Mouse (Mus musculus): ENCODE data around the gene Adi1. TPM values are rescaled to one million over a fixed set of nuclear protein-coding genes. Genes with fewer than 3 reads are reported as not detected.

Gene Adi1
- polyA plus RNA-seq, 1 experiment from 2014 or later, result 37.8 TPM

- H3K27ac ChIP-seq (replicated peaks), result no peak overlapping the region
- no peaks in the 10 kb centered on the region for H3K27me3 ChIP-seq
- WGBS, result 85% methylated on average over 5 of the region's 5 CpGs
- peaks cover 22% of the 10 kb centered on the region for H3K36me3 ChIP-seq
- H3K4me1 ChIP-seq, result peaks cover 12% of the 10 kb centered on the region
- H3K9me3 ChIP-seq, result no peaks in the 10 kb centered on the region
- no peak overlapping the region for H3K4me3 ChIP-seq
- no peak for ATAC-seq (ENCODE audit: low FRiP score, low read depth)
- H3K9ac ChIP-seq (replicated peaks), result no peak overlapping the region
- no peak overlapping the region for H3K4me2 ChIP-seq (replicated peaks)
These were observed 24.1 kb downstream of the Adi1 start for GRCm38 (mm10) chr12:28699086-28699485.

GRCm38 (mm10) chr12:28699656-28700055 lies 24.6 kb downstream of the Adi1 start:
- Histone ChIP-seq H3K4me2 (replicated peaks) (no peak overlapping the region), H3K9ac (replicated peaks) (no peak overlapping the region; the same call in 1 of the 2 replicates), H3K4me1 (peaks cover 17% of the 10 kb centered on the region), H3K4me3 (no peak overlapping the region), H3K27ac (replicated peaks) (peak overlapping the region; percentile 84), H3K9me3 (no peaks in the 10 kb centered on the region), H3K36me3 (peaks cover 20% of the 10 kb centered on the region), H3K27me3 (0 out of 2 replicates have a peak, but pooled peaks cover under 1% of the 10 kb centered on the region)
- peak; percentile 48; the same call in 1 of the 2 replicates for ATAC-seq (ENCODE audit: low FRiP score, low read depth)
- WGBS, result 9% methylated on average over 6 of the region's 6 CpGs

- peak overlapping the region; percentile 84 for H3K27ac ChIP-seq (replicated peaks)
- no peak overlapping the region for H3K4me2 ChIP-seq (replicated peaks)
- WGBS, result 37% methylated on average over 3 of the region's 3 CpGs
- no peak overlapping the region for H3K4me3 ChIP-seq
- H3K4me1 ChIP-seq, result peaks cover 21% of the 10 kb centered on the region
- H3K36me3 ChIP-seq, result peaks cover 16% of the 10 kb centered on the region
- no peaks in the 10 kb centered on the region for H3K9me3 ChIP-seq
- peak overlapping the region; percentile 31; the same call in 1 of the 2 replicates for H3K9ac ChIP-seq (replicated peaks)
- 0 out of 2 replicates have a peak, but pooled peaks cover 3% of the 10 kb centered on the region for H3K27me3 ChIP-seq
- ATAC-seq (ENCODE audit: low FRiP score, low read depth), result peak; percentile 64
These were observed 25.1 kb downstream of the Adi1 start for GRCm38 (mm10) chr12:28700101-28700511.

- WGBS, result 84% methylated on average over 19 of the region's 19 CpGs
- H3K4me3 ChIP-seq, result no peak overlapping the region
- peak overlapping the region; percentile 31; the same call in 1 of the 2 replicates for H3K9ac ChIP-seq (replicated peaks)
- ATAC-seq (ENCODE audit: low FRiP score, low read depth), result peak; percentile 20; the same call in 1 of the 2 replicates
- no peak overlapping the region for H3K4me2 ChIP-seq (replicated peaks)
- H3K27me3 ChIP-seq, result 0 out of 2 replicates have a peak, but pooled peaks cover 3% of the 10 kb centered on the region
- H3K4me1 ChIP-seq, result peaks cover 21% of the 10 kb centered on the region
- H3K36me3 ChIP-seq, result peaks cover 14% of the 10 kb centered on the region
- H3K27ac ChIP-seq (replicated peaks), result peak overlapping the region; percentile 84; the same call in 1 of the 2 replicates
- H3K9me3 ChIP-seq, result no peaks in the 10 kb centered on the region
These were observed 25.6 kb downstream of the Adi1 start for GRCm38 (mm10) chr12:28700561-28701025.

GRCm38 (mm10) chr12:28701302-28701701 lies 26.3 kb downstream of the Adi1 start:
- Histone ChIP-seq H3K4me3 (no peak overlapping the region), H3K27me3 (0 out of 2 replicates have a peak, but pooled peaks cover 3% of the 10 kb centered on the region), H3K9ac (replicated peaks) (no peak overlapping the region), H3K4me1 (peaks cover 21% of the 10 kb centered on the region), H3K36me3 (peaks cover 11% of the 10 kb centered on the region), H3K27ac (replicated peaks) (no peak overlapping the region), H3K4me2 (replicated peaks) (no peak overlapping the region), H3K9me3 (no peaks in the 10 kb centered on the region)
- WGBS, result 89% methylated on average over 11 of the region's 11 CpGs
- no peak for ATAC-seq (ENCODE audit: low FRiP score, low read depth)

- 0 out of 2 replicates have a peak overlapping the region, but pooled peaks have one; percentile 0 for H3K27ac ChIP-seq (replicated peaks)
- no peaks in the 10 kb centered on the region for H3K9me3 ChIP-seq
- H3K4me1 ChIP-seq, result peaks cover 21% of the 10 kb centered on the region
- 0 out of 2 replicates have a peak, but pooled peaks cover 3% of the 10 kb centered on the region for H3K27me3 ChIP-seq
- ATAC-seq (ENCODE audit: low FRiP score, low read depth), result no peak
- WGBS, result 3% methylated on average over 12 of the region's 12 CpGs
- H3K4me3 ChIP-seq, result no peak overlapping the region
- no peak overlapping the region for H3K4me2 ChIP-seq (replicated peaks)
- peaks cover 8% of the 10 kb centered on the region for H3K36me3 ChIP-seq
- no peak overlapping the region for H3K9ac ChIP-seq (replicated peaks)
These were observed 29.4 kb downstream of the Adi1 start for GRCm38 (mm10) chr12:28704381-28704780.

GRCm38 (mm10) chr12:28705204-28705603 lies 30.2 kb downstream of the Adi1 start:
- no peak overlapping the region for H3K4me3 ChIP-seq
- H3K27me3 ChIP-seq, result 0 out of 2 replicates have a peak, but pooled peaks cover 3% of the 10 kb centered on the region
- no peaks in the 10 kb centered on the region for H3K9me3 ChIP-seq
- H3K4me2 ChIP-seq (replicated peaks), result no peak overlapping the region
- no peak for ATAC-seq (ENCODE audit: low FRiP score, low read depth)
- H3K36me3 ChIP-seq, result peaks cover 17% of the 10 kb centered on the region
- H3K4me1 ChIP-seq, result peaks cover 17% of the 10 kb centered on the region
- 89% methylated on average over 6 of the region's 6 CpGs for WGBS
- no peak overlapping the region for H3K27ac ChIP-seq (replicated peaks)
- no peak overlapping the region for H3K9ac ChIP-seq (replicated peaks)

GRCm38 (mm10) chr12:28708154-28708553 lies 33.1 kb downstream of the Adi1 start:
- 0 out of 2 replicates have a peak, but pooled peaks cover 3% of the 10 kb centered on the region for H3K27me3 ChIP-seq
- no peak overlapping the region for H3K9ac ChIP-seq (replicated peaks)
- H3K4me3 ChIP-seq, result no peak overlapping the region
- peaks cover 45% of the 10 kb centered on the region for H3K36me3 ChIP-seq
- H3K4me2 ChIP-seq (replicated peaks), result no peak overlapping the region
- 89% methylated on average over 4 of the region's 4 CpGs for WGBS
- no peaks in the 10 kb centered on the region for H3K9me3 ChIP-seq
- H3K27ac ChIP-seq (replicated peaks), result no peak overlapping the region
- H3K4me1 ChIP-seq, result peaks cover 11% of the 10 kb centered on the region
- ATAC-seq (ENCODE audit: low FRiP score, low read depth), result no peak

GRCm38 (mm10) chr12:28710566-28711185 lies 35.6 kb downstream of the Adi1 start:
- H3K36me3 ChIP-seq, result peaks cover 44% of the 10 kb centered on the region
- no peak overlapping the region for H3K4me2 ChIP-seq (replicated peaks)
- no peak overlapping the region for H3K4me3 ChIP-seq
- H3K9ac ChIP-seq (replicated peaks), result no peak overlapping the region
- H3K9me3 ChIP-seq, result no peaks in the 10 kb centered on the region
- 68% methylated on average over 22 of the region's 22 CpGs for WGBS
- no peak for ATAC-seq (ENCODE audit: low FRiP score, low read depth)
- no peaks in the 10 kb centered on the region for H3K27me3 ChIP-seq
- H3K4me1 ChIP-seq, result no peaks in the 10 kb centered on the region
- no peak overlapping the region for H3K27ac ChIP-seq (replicated peaks)

- no peaks in the 10 kb centered on the region for H3K27me3 ChIP-seq
- no peaks in the 10 kb centered on the region for H3K9me3 ChIP-seq
- H3K36me3 ChIP-seq, result peaks cover 49% of the 10 kb centered on the region
- H3K4me3 ChIP-seq, result no peak overlapping the region
- no peak overlapping the region for H3K9ac ChIP-seq (replicated peaks)
- no peak overlapping the region for H3K27ac ChIP-seq (replicated peaks)
- 89% methylated on average over 24 of the region's 24 CpGs for WGBS
- no peak for ATAC-seq (ENCODE audit: low FRiP score, low read depth)
- no peak overlapping the region for H3K4me2 ChIP-seq (replicated peaks)
- H3K4me1 ChIP-seq, result no peaks in the 10 kb centered on the region
These were observed 40.0 kb downstream of the Adi1 start for GRCm38 (mm10) chr12:28714822-28715632.

- no peaks in the 10 kb centered on the region for H3K4me1 ChIP-seq
- 67% methylated on average over 2 of the region's 2 CpGs for WGBS
- no peaks in the 10 kb centered on the region for H3K27me3 ChIP-seq
- H3K4me3 ChIP-seq, result no peak overlapping the region
- H3K36me3 ChIP-seq, result peaks cover 50% of the 10 kb centered on the region
- no peak overlapping the region for H3K9ac ChIP-seq (replicated peaks)
- H3K27ac ChIP-seq (replicated peaks), result no peak overlapping the region
- no peaks in the 10 kb centered on the region for H3K9me3 ChIP-seq
- H3K4me2 ChIP-seq (replicated peaks), result no peak overlapping the region
- ATAC-seq (ENCODE audit: low FRiP score, low read depth), result no peak
These were observed 42.0 kb downstream of the Adi1 start for GRCm38 (mm10) chr12:28717066-28717465.

- Histone ChIP-seq H3K27ac (replicated peaks) (no peak overlapping the region), H3K4me3 (no peak overlapping the region), H3K4me2 (replicated peaks) (no peak overlapping the region), H3K9me3 (no peaks in the 10 kb centered on the region), H3K27me3 (no peaks in the 10 kb centered on the region), H3K9ac (replicated peaks) (no peak overlapping the region), H3K4me1 (no peaks in the 10 kb centered on the region), H3K36me3 (peaks cover 46% of the 10 kb centered on the region)
- no peak for ATAC-seq (ENCODE audit: low FRiP score, low read depth)
- WGBS, result 90% methylated on average over 2 of the region's 2 CpGs
These were observed 43.1 kb downstream of the Adi1 start for GRCm38 (mm10) chr12:28718106-28718505.

Data from midbrain, embryonic 12.5 days (tissue).